13 mouse cellular contexts compared by ENCODE assay signal in the genomic region with DNA sequence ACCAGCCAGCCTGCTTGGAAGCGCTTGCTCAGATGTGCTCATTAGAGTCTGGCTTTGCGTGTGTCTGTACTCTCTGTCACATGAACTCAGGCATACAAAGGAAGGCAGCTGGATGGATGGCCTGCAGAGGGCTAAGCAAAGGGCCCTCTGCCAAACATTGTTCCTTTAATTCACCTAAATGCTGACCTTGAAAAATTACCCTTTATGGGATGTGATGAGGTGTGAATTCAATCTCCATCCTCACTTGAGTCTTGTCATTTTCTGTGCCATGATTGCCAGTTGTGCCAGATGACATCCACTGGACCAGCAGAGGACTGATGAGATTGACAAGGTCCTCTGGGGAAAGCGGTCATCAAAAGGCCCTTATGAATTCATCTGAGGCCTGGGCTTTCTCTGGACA.
A peak's percentile ranks its signal among the peaks of the same experiment; 100 is the strongest.
DNase-seq lines count a peak whose midpoint lies in the region; ATAC-seq and TF ChIP-seq lines count a peak whose summit lies in the region.
"Had no signal": no experiment of that assay in that cellular context is flagged by ENCODE, and none has a peak within 500 bp of the region (broad histone marks: within the 10 kb centered on the region; RNA-seq: fewer than 3 reads in every experiment).

No protein-coding gene starts in this region.

- H3K4me3 ChIP-seq in intestine, embryonic 14.5 days (ENCODE audit: low read depth, low read length), result no peak overlapping the region
- no peak overlapping the region for H3K4me3 ChIP-seq in intestine, embryonic 15.5 days (replicated peaks)
- H3K4me3 ChIP-seq in embryonic fibroblast, embryonic 13.5 days (ENCODE audit: insufficient read depth, low read length), result no peak overlapping the region
- H3K4me3 ChIP-seq in limb, embryonic 15.5 days, result no peak overlapping the region
- H3K4me3 ChIP-seq: left cerebral cortex, adult 2 months had no signal

- no peak for TF ChIP-seq CTCF in brain, embryonic 14.5 days (IDR thresholded peaks at IDR 0.05; ENCODE audit: borderline replicate concordance, extremely low read depth, insufficient read depth, insufficient read length)
- TF ChIP-seq CTCF in embryonic fibroblast, embryonic 13.5 days (IDR thresholded peaks at IDR 0.05; ENCODE audit: borderline replicate concordance, insufficient read depth, low read length), result no peak

- no peak overlapping the region for H3K27ac ChIP-seq in intestine, embryonic 14.5 days (ENCODE audit: low read depth)
- no peak overlapping the region for H3K27ac ChIP-seq in intestine, embryonic 15.5 days
- peak overlapping the region; percentile 57; the same call in 1 of the 2 replicates for H3K27ac ChIP-seq in embryonic fibroblast, embryonic 13.5 days (ENCODE audit: insufficient read depth, low read length)
- H3K27ac ChIP-seq in limb, embryonic 15.5 days, result peak overlapping the region; percentile 79
- H3K27ac ChIP-seq: kidney, postnatal 0 days; left cerebral cortex, adult 2 months had no signal

- no peaks in the 10 kb centered on the region for H3K27me3 ChIP-seq in intestine, embryonic 14.5 days (replicated peaks; ENCODE audit: control insufficient read depth, insufficient read depth, low read length)
- H3K27me3 ChIP-seq in intestine, embryonic 15.5 days (replicated peaks), result no peaks in the 10 kb centered on the region
- no peaks in the 10 kb centered on the region for H3K27me3 ChIP-seq in limb, embryonic 15.5 days

- no peaks in the 10 kb centered on the region for H3K36me3 ChIP-seq in intestine, embryonic 14.5 days (ENCODE audit: control insufficient read depth, insufficient read depth, low read length)
- H3K36me3 ChIP-seq in intestine, embryonic 15.5 days, result no peaks in the 10 kb centered on the region
- no peaks in the 10 kb centered on the region for H3K36me3 ChIP-seq in limb, embryonic 15.5 days

- no peak for TF ChIP-seq POLR2A in brain, embryonic 14.5 days (IDR thresholded peaks at IDR 0.05; ENCODE audit: borderline replicate concordance, extremely low read depth, insufficient read depth, insufficient read length, poor library complexity, severe bottlenecking)
- no peak for TF ChIP-seq POLR2A in embryonic fibroblast, embryonic 13.5 days (IDR thresholded peaks at IDR 0.05; ENCODE audit: low read depth, low read length)

- H3K4me1 ChIP-seq in intestine, embryonic 14.5 days (replicated peaks; ENCODE audit: control insufficient read depth, insufficient read depth, low read length), result peaks cover 15% of the 10 kb centered on the region
- H3K4me1 ChIP-seq in intestine, embryonic 15.5 days (replicated peaks), result 0 out of 2 replicates have a peak, but pooled peaks cover 6% of the 10 kb centered on the region
- H3K4me1 ChIP-seq in embryonic fibroblast, embryonic 13.5 days (ENCODE audit: control insufficient read depth, insufficient read depth, low read length), result no peaks in the 10 kb centered on the region; the same call in 1 of the 2 replicates
- peaks cover 33% of the 10 kb centered on the region for H3K4me1 ChIP-seq in limb, embryonic 15.5 days

- no peak overlapping the region for H3K4me2 ChIP-seq in intestine, embryonic 14.5 days (ENCODE audit: low read length)
- H3K4me2 ChIP-seq in intestine, embryonic 15.5 days (replicated peaks), result no peak overlapping the region
- no peak overlapping the region for H3K4me2 ChIP-seq in limb, embryonic 15.5 days

- WGBS in intestine, embryonic 14.5 days, result 70% methylated on average over 3 of the region's 3 CpGs
- WGBS in intestine, embryonic 15.5 days, result 68% methylated on average over 3 of the region's 3 CpGs
- WGBS in limb, embryonic 15.5 days, result 64% methylated on average over 3 of the region's 3 CpGs

- ATAC-seq in intestine, embryonic 14.5 days (replicated peaks; ENCODE audit: low FRiP score, low TSS enrichment, low read depth), result no peak
- no peak for ATAC-seq in intestine, embryonic 15.5 days
- ATAC-seq in limb, embryonic 15.5 days (ENCODE audit: insufficient number of reproducible peaks, low FRiP score, low TSS enrichment, low read depth), result no peak
- ATAC-seq: activated CD4-positive, CD25-positive, alpha-beta regulatory T cell, adult 4 months had no signal

- DNase-seq in intestine, embryonic 14.5 days (ENCODE audit: low spot score), result peak; percentile 37
- peak; percentile 75 for DNase-seq in brain, embryonic 14.5 days (ENCODE audit: low read depth)
- no peak for DNase-seq in cerebellum, adult 8-10 months
- no peak for DNase-seq in adrenal gland, postnatal 14 days
- DNase-seq: gastrocnemius, postnatal 25 days; lung, postnatal 10 days; thymus, adult 18-20 months had no signal

- H3K9ac ChIP-seq in intestine, embryonic 14.5 days (ENCODE audit: low read length), result no peak overlapping the region
- no peak overlapping the region for H3K9ac ChIP-seq in intestine, embryonic 15.5 days
- no peak overlapping the region for H3K9ac ChIP-seq in limb, embryonic 15.5 days

- H3K9me3 ChIP-seq in intestine, embryonic 14.5 days (ENCODE audit: control insufficient read depth, low read length), result no peaks in the 10 kb centered on the region
- no peaks in the 10 kb centered on the region for H3K9me3 ChIP-seq in intestine, embryonic 15.5 days
- no peaks in the 10 kb centered on the region for H3K9me3 ChIP-seq in limb, embryonic 15.5 days

Comparison
In these comparisons a context has a peak if more than half of its experiments do, and no peak if none do; other contexts are left out.
1. DNase-seq: peak in intestine, embryonic 14.5 days (single experiment) and brain, embryonic 14.5 days (single experiment); none in cerebellum, adult 8-10 months (single experiment) and adrenal gland, postnatal 14 days (single experiment).
2. H3K27ac ChIP-seq: peak in embryonic fibroblast, embryonic 13.5 days (single experiment) and limb, embryonic 15.5 days (single experiment); none in intestine, embryonic 14.5 days (single experiment) and intestine, embryonic 15.5 days (single experiment).